Mouse (Mus musculus): ENCODE results near the gene Trim43a.
"Not testable (repeated sequence)": the region's sequence is repeated elsewhere in the genome, so short reads cannot be mapped to it uniquely, and the experiment has no call there.

The Trim43a gene

DNA sequence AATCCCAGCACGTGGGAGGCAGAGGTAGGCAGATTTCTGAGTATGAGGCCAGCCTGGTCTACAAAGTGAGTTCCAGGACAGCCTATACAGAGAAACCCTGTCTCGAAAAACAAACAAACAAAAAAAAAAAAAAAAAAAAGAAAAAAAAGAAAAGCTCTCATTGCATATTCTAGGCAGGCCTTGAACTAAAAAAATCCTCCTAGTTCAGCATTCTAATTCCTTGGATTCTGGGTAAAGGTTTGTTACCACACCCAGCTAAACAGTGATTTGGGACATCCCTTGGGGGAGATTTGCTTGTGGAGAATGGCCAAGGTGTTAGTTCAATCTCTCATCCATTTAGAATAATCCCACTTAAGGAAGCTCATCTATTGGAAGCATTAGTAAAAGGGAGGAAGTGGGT, at the start of gene Trim43a:
Gene Trim43a (plus strand): TSS at position 301 of the 400 bp plus-strand sequence.
- DNase-seq (ENCODE audit: low spot score in 2 of 2): not testable (repeated sequence)

- no peak for DNase-seq (ENCODE audit: low spot score in 2 of 2)
Measured at GRCm38 (mm10) chr9:88534093-88534492, 46.6 kb upstream of the Trim43a start.

DNA sequence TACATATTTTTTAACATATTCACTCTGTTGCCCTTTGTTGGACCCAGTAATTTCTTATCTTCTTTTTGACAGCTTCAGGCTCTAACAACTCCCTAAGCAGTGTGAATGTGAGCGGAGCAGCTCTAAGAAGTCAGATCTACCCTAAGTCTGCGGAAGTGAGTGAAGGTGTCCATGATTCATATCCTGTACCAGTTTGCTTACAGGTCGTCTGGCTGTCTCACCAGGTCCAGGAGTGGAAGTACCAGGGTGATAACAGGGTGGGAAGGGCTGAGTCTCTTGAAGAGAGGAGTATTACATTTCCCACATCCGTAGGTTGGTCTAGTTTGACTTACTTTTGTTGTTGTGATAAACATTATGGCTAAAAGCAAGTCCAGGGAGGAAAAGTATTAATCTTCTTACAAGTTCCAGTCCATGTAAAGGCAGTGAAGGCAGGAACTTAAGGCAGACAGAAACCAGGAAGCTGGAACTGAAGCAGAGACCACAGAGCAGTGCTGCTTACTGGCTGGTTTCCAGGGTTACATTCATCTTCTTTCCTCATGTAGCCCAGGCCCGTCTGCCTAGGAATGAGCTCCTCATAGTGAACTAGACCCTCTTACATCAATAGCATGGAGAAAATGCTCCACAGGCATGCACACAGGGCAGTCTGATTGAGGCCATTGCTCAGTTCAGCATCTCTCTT, 41.0 kb upstream of the Trim43a start:
- no peak for DNase-seq (ENCODE audit: low spot score in 2 of 2)

DNA sequence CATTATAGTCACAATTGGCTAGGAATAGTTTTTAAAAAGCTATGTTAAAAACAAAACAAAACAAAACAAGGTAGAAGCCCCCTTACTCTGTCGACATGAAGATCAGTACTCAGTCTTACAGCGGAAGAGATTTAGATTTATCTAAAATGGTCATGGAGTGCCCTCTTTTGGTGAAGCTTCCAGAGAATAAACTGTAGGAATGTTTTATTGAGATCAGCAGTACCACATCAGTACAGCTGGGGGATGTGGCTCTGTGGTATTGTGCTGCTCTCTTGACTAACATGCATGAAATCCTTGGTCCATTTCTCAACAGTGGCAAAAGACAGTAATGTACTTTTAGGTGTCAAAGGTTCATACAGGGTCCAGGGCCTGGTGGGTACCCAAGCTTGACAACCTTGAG, 37.9 kb upstream of the Trim43a start:
- DNase-seq (ENCODE audit: low spot score in 2 of 2): no peak

DNA sequence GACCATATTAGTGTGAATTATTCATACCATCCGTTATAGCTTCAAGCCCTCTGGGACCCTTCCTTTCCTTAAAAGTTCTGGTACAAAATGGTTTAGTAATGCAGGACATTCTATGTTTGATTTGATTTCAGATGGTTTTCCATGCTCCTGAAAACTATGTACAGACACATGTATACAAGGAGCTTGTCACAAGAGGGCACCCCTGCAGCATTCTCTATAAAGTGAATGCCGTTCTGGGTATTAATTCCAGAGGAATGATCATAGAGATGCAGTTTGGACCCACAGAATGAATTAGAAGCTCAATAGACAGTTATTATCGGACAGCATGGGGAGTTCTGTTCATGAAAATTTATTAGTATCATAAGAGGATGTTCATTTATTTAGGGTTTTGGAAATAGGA, 35.2 kb upstream of the Trim43a start:
- no peak for DNase-seq (ENCODE audit: low spot score in 2 of 2)

GRCm38 (mm10) chr9:88546166-88546565, 34.5 kb upstream of the Trim43a start:
- DNase-seq (ENCODE audit: low spot score in 2 of 2): no peak

GRCm38 (mm10) chr9:88546657-88547056, 34.0 kb upstream of the Trim43a start:
- DNase-seq (ENCODE audit: low spot score in 2 of 2): no peak

- no peak for DNase-seq (ENCODE audit: low spot score in 2 of 2)
Measured at GRCm38 (mm10) chr9:88547270-88547669, 33.4 kb upstream of the Trim43a start.

DNA sequence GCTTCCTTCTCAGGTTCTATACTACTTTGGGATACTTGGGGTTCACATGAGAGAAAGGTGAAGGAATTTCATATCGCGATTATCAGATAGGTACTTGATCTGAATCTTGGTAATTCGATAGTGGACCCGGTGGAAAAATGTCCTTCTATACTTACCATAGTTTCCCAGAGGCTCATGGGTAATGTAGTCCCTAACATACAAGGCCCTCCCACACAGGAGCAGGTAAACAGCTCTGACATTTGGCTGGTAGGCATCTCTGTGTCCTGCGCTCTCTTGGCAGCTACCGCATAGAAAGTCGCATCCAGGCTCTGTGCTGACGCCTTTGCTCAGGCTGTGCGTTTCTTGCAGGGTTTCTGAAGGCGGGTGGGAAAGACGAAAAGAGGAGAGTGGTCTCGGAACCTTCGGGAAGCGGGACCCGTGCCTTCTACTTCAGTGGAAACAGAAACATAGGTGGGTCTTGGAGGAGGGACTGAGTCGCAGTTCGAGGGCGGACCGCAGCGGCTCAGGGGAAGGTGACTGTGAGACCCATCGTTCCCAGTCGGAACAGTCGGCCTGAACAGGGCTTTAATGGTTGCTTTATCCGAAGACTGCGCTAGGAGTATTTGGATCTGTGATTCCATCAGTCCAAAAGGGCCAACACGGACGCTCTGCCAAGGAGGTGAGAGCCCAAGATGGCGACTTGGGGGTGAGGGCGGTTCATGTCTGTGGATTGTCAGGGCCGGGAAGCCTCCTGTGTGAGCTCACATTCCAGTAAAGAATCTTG, 32.7 kb upstream of the Trim43a start, which contains the start of gene Zfp949:
Gene Zfp949 (plus strand): TSS at position 170 of the 763 bp plus-strand sequence.
- DNase-seq (ENCODE audit: low spot score in 2 of 2): peak; percentile 52 to 65

DNA sequence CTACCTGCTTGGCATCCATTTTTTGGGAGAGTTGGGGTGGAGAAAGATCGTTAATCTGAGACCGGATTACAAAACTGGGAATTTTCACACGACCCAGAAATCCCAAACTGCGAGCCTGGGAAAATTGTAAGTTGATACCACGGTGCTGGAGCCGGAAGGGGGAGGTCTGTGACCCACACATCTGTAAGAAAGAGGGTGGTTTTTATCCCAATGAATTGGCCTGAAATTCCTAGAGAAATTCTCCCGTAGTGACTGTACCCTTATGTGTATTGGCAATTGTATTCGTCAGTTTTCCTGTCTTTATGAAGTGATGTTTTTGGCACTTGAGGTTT, 32.1 kb upstream of the Trim43a start:
- DNase-seq (ENCODE audit: low spot score in 2 of 2): no peak

GRCm38 (mm10) chr9:88553071-88553470, 27.6 kb upstream of the Trim43a start:
- no peak for DNase-seq (ENCODE audit: low spot score in 2 of 2)

DNA sequence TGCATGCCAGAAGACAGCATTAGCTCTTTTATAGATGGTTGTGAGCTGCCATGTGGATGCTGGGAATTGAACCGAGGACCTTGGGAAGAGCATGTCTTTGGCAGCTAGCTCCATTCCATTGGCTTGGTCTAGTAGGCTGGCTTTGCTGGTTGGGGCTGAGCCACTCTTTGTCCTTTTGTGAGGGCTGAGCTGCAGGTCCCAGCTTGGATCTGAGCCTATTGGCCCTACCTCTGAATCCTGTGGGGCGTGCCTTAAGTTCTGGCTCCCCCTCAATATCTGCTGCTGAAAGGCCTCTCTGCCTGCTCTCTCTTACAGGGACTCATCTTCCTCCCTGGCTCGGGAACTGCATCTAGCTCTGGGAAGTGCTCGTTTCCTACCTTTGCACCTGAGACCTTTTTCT, 22.5 kb upstream of the Trim43a start:
- no peak for DNase-seq (ENCODE audit: low spot score in 2 of 2)

DNA sequence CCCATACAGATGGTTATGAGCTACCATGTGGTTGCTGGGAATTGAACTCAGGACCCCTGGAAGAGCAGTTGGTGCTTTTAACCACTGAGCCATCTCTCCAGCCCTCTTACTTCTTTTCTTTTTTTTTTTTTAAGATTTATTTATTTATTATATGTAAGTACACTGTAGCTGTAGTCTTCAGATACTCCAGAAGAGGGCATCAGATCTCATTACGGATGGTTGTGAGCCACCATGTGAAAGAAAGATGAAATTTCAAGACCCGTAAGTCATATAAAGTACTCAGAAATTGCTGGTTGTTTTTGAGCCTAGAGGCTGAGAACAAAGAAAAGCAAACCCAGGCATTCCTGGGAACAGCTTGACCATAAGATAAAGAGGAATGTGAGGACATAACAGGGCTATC, 19.2 kb upstream of the Trim43a start:
- DNase-seq (ENCODE audit: low spot score in 2 of 2): not testable (repeated sequence)

GRCm38 (mm10) chr9:88570471-88570870, 10.2 kb upstream of the Trim43a start:
- not testable (repeated sequence) for DNase-seq (ENCODE audit: low spot score in 2 of 2)

GRCm38 (mm10) chr9:88593708-88594107, 13.0 kb downstream of the Trim43a start:
- not testable (repeated sequence) for DNase-seq (ENCODE audit: low spot score in 2 of 2)

GRCm38 (mm10) chr9:88599206-88600162, 18.8 kb downstream of the Trim43a start:
- peak; percentile 96 to 97 for DNase-seq (ENCODE audit: low spot score in 2 of 2)

- not testable (repeated sequence) for DNase-seq (ENCODE audit: low spot score in 2 of 2)
Measured at GRCm38 (mm10) chr9:88625803-88626514, 45.3 kb downstream of the Trim43a start.

GRCm38 (mm10) chr9:88638125-88638524, 57.4 kb downstream of the Trim43a start:
- DNase-seq (ENCODE audit: low spot score in 2 of 2): not testable (repeated sequence)

Data from frontal cortex, postnatal 25 days (tissue).